Mouse (Mus musculus): ENCODE measurements around the gene Icam5.
"Not testable (repeated sequence)": the region's sequence is repeated elsewhere in the genome, so short reads cannot be mapped to it uniquely, and the experiment has no call there.

Icam5 gene

GRCm38 (mm10) chr9:21035586-21035985 lies 3.7 kb downstream of the Icam5 start:
- no peak for DNase-seq (ENCODE audit: low spot score in 2 of 2)

DNA sequence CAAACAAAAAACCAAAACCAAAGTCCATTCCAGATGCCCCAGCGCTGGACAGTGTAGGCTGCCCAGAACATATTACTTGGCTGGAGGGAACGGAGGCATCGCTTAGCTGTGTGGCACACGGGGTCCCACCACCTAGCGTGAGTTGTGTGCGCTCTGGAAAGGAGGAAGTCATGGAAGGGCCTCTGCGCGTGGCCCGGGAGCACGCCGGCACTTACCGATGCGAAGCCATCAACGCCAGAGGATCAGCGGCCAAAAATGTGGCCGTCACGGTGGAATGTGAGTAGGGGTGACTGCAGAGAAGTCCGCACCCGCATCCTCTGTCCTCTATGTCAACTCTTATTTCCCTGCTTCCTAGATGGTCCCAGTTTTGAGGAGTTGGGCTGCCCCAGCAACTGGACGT lies 4.3 kb downstream of the Icam5 start:
- no peak for DNase-seq (ENCODE audit: low spot score in 2 of 2)

GRCm38 (mm10) chr9:21036666-21037065 lies 4.8 kb downstream of the Icam5 start:
- no peak for DNase-seq (ENCODE audit: low spot score in 2 of 2)

- no peak for DNase-seq (ENCODE audit: low spot score in 2 of 2)
Measured at GRCm38 (mm10) chr9:21037481-21037891, 5.6 kb downstream of the Icam5 start.

- DNase-seq (ENCODE audit: low spot score in 2 of 2), result no peak
Measured at GRCm38 (mm10) chr9:21039779-21040178, 7.9 kb downstream of the Icam5 start.

- no peak for DNase-seq (ENCODE audit: low spot score in 2 of 2)
Measured at GRCm38 (mm10) chr9:21041308-21041707, 9.4 kb downstream of the Icam5 start.

DNA sequence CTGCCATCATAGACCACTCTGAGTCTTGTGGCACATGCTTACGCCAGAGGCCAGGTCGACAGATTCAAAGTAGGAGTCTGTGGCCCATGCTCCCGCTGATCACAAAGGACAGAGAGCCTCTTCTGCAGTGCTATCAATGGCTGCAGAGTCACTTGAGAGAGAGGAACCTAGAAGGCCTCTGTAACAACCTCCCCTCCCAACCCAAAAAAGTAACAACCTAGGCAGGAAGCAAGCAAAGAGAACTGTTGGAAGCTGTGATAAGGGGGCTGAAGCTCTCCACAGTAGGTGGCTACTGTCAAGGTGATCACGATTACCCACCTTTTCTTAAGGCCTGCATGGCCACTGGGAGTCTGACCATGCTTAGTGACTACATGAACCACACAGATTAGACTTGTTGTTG lies 11.7 kb downstream of the Icam5 start:
- no peak for DNase-seq (ENCODE audit: low spot score in 2 of 2)

- DNase-seq (ENCODE audit: low spot score in 2 of 2), result not testable (repeated sequence)
Measured at GRCm38 (mm10) chr9:21044785-21045184, 12.9 kb downstream of the Icam5 start.

- no peak for DNase-seq (ENCODE audit: low spot score in 2 of 2)
Measured at GRCm38 (mm10) chr9:21045235-21045634, 13.4 kb downstream of the Icam5 start.

DNA sequence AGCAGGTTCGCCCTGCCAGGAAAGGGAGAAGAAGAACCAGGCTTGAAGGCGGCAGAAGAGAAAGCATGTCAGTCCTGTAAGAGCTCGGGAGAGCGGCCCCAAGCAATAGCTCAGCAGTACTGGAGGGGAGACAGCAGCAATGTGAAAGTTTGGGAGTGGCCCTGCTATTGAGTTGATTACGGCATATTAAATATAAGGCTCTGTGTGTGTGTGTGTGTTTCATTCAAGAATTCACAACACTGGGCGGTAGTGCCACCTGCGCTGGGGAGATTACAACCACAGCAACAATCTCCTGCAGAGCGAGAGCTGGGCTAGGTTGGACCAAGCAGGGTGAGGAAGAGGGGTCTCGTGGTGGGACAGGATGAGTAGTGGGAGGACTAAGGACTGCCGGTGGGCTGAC lies 19.7 kb downstream of the Icam5 start:
- no peak for DNase-seq (ENCODE audit: low spot score in 2 of 2)

DNA sequence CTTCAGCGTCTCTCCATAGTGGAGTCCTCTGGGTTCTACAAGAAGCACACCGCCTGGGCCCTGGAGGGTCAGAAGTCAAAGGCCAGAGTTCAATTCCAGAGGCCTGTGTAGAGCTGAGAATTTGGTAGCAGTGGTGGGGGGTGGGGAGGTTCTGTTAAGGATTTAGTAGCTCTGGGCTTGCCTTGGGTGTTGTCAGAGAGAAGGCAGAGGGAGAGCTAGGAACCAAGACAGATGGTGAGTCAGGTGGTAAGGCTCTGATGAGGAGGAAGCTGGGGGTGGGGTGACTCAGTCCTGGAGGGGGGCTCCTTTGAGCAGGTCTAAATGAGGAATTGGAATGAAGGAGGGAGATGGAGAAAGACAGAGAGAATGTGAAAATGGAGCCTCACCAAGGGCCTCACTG lies 31.1 kb downstream of the Icam5 start:
- DNase-seq (ENCODE audit: low spot score in 2 of 2), result no peak

- DNase-seq (ENCODE audit: low spot score in 2 of 2), result no peak
Measured at GRCm38 (mm10) chr9:21067006-21067684, 35.3 kb downstream of the Icam5 start, which contains the start of gene Zglp1. Gene Zglp1, minus strand, starts transcription at chr9:21067093.

DNA sequence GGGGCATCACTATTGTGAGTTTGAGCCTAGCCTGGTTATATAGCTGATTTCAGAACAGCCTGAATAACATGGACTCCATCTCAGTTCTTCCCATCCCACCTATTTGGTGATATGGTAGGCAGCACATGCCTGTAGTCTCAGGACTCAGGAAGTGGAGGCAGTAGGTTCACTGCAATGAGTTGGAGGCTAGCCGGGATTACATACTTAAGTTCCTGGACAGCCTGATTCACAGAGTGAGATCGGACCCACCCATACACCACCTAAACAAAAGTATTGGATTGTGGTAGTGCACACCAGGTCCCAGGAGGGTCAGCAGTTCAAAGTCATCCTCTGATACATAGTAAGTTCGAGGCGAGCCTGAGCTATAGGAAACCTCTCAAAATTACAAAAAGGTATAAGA lies 40.8 kb downstream of the Icam5 start:
- no peak for DNase-seq (ENCODE audit: low spot score in 2 of 2)

DNA sequence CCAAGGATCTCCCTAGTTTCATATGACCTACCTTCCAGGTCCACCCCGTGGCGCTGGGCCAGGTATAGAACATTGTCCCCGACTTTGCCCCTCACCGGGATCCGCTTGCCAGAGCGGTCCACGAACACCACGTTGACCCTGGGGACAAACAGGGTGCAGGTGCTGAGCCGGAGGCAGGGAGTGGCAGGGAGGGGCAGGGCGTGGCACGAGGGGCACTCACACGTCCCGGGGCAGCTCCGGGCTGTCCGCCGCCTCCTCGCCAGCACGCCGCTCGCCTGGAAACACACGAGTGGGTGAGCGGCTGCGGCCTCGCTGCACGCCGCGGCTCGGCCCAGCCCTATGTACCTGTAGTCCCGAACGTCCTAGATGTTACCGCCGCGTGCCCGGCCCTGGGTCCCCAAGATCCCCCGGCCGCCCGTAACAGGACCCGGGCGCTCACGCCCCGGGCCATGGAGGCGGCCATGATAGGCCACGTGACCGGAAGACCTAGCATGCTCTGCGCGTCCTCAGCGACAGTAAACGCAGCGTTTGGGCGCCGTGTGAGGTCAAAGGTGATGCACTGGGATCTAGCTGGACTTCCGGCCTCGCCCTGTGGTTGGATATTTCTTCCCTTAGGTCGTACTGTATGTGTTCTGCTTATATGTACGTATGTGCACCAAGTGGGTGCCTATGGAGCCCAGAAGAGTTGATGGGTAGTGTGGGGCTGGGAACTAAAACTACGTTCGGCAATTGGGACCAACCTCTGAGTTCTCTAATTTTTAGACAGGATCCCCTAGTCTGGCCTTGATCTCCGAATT lies 41.4 kb downstream of the Icam5 start, which contains the start of the genes Gm49373 and Fdx1l:
TSS of gene Gm49373 (minus strand) at position 53 of the 797 bp plus-strand sequence.
TSS of gene Fdx1l (minus strand) at position 571 of the 797 bp plus-strand sequence.
- DNase-seq (ENCODE audit: low spot score in 2 of 2), result peak; percentile 82 to 88

GRCm38 (mm10) chr9:21074173-21074572 lies 42.3 kb downstream of the Icam5 start:
- no peak for DNase-seq (ENCODE audit: low spot score in 2 of 2)

DNA sequence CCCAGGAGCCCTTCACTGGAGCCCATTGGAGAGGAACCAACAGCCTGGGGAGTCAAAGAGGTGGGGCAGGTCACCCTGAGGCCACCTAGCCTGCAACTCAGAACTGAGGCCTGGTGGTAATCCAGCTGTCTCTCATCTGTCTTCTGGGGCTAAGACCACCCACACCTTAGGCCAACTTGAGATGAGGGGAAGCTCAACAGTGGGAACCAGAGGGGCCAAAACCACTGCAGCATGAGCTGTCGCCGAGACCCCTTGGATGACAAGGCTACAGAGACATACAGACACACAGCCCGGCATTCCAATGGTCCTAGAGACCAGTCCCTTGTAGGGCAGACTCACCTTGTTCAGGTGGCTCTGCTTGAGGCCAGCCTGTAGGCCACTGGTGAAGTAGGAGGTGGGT lies 43.8 kb downstream of the Icam5 start:
- no peak for DNase-seq (ENCODE audit: low spot score in 2 of 2)

DNA sequence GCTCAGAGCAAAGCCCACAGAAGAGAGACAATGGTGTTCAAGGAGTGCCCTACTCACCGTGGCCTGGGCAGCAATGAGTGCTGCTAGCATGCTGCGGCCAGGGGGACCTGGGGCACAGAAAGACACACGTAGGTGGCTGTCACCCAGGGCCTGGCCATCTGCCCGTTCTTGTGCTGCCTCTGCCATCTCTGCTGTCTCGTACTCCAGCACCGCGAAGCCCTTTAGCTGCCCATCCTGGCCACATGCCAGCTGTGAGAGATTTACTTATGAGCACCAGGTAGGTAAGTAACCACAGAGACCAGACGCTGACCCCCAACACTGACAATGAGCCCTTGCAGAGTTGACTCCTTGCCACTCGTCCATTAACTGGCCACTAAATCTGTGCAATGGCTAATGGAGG lies 49.3 kb downstream of the Icam5 start:
- DNase-seq (ENCODE audit: low spot score in 2 of 2), result no peak

DNA sequence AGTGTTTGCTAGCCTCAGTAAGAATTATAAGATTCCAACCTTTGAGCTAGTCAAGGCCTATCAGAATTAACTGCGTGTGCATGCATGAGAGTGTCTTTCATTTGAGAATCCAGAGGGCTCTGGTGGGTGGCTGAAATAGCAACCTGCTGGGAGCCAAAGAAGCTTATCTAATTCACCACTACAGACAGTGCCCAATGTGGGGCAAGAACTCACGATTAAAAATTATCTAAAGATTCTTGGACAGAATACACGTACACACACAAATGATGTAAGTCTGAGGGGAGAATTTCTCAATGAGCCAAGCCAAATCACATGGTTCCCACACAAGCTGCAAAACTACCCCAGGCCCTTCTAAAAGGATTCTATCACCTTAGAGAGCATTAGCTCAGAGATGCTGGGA lies 51.5 kb downstream of the Icam5 start:
- no peak for DNase-seq (ENCODE audit: low spot score in 2 of 2)
